Mouse (Mus musculus) stomach, embryonic 14.5 days (tissue): ENCODE data around the gene Ccdc30. TPM values are rescaled to one million over a fixed set of nuclear protein-coding genes. Genes with fewer than 3 reads are reported as not detected.

Experiments
- ATAC-seq: fragments of 200-750 bp; cut with Nextera tagmentation; 2 replicates; pipeline ENCODE4 v1.8.0; 2017; ENCODE audit warnings: low read depth, moderate TSS enrichment; ENCODE audit not compliant: insufficient number of reproducible peaks, insufficient read depth, low FRiP score
- H3K27ac ChIP-seq: fragments of 300-500 bp; sonication (generic); 2 replicates; pipeline ENCODE4 v1.5.1; 2014; ENCODE audit warnings: mild to moderate bottlenecking, low read length, moderate library complexity, mixed read lengths
- H3K27me3 ChIP-seq: fragments of 300-500 bp; sonication (generic); 2 replicates; pipeline ENCODE4 v1.6.1; 2014; ENCODE audit warnings: low read length, control low read depth, mixed read lengths; ENCODE audit not compliant: control insufficient read depth, insufficient read depth
- H3K36me3 ChIP-seq: fragments of 300-500 bp; sonication (generic); 2 replicates; pipeline ENCODE4 v1.6.1; 2014; ENCODE audit warnings: mild to moderate bottlenecking, control low read depth, low read length, moderate library complexity, mixed read lengths; ENCODE audit not compliant: control insufficient read depth, insufficient read depth
- H3K4me1 ChIP-seq: fragments of 300-500 bp; sonication (generic); 2 replicates; pipeline ENCODE4 v1.6.1; 2014; ENCODE audit warnings: low read length, control low read depth, mixed read lengths; ENCODE audit not compliant: control insufficient read depth, insufficient read depth
- H3K4me2 ChIP-seq: fragments of 300-500 bp; sonication (generic); replicated peaks from 2 replicates; pipeline ENCODE4 v1.6.1; 2014; ENCODE audit warnings: low read depth, low read length, control low read depth
- H3K4me3 ChIP-seq: fragments of 300-500 bp; sonication (generic); 2 replicates; pipeline ENCODE4 v1.5.1; 2014; ENCODE audit warnings: low read depth, low read length, control low read depth
- H3K9ac ChIP-seq: fragments of 300-500 bp; sonication (generic); replicated peaks from 2 replicates; pipeline ENCODE4 v1.6.1; 2014; ENCODE audit warnings: low read depth, mild to moderate bottlenecking, control low read depth, low read length, moderate library complexity, mixed read lengths
- H3K9me3 ChIP-seq: fragments of 300-500 bp; sonication (generic); 2 replicates; pipeline ENCODE4 v1.6.1; 2016; ENCODE audit warnings: low read depth, low read length, control low read depth; ENCODE audit not compliant: control insufficient read depth
- WGBS: fragments of 180-500 bp; shearing (Covaris S2); extraction: QIAGEN DNeasy Blood & Tissue Kit; methylation state at CpG from one replicate; pipeline ENCODE4 v1.1.7; 2014; 5-methylcytosine and 5-hydroxymethylcytosine counted together
- polyA plus RNA-seq: library from polyadenylated mRNA; unstranded; fragments of >200 nt; fragmentation: Nextera tagmentation; extraction: Ambion mirVana; gene quantifications from 2 replicates; pipeline ENCODE4 v1.2.1, GENCODE M21; 2014

The Ccdc30 gene
- polyA plus RNA-seq, 1 experiment from 2014 or later, result 3.5 TPM

GRCm38 (mm10) chr4:119362231-119362630, 53.1 kb downstream of the Ccdc30 start:
- no peak for ATAC-seq
- 81% methylated on average over 3 of the region's 3 CpGs for WGBS
- no peak overlapping the region for H3K9ac ChIP-seq
- no peaks in the 10 kb centered on the region for H3K9me3 ChIP-seq
- H3K4me2 ChIP-seq, result no peak overlapping the region
- no peak overlapping the region for H3K4me3 ChIP-seq
- H3K4me1 ChIP-seq, result no peaks in the 10 kb centered on the region; the same call in 1 of the 2 replicates
- no peaks in the 10 kb centered on the region for H3K27me3 ChIP-seq
- H3K36me3 ChIP-seq, result no peaks in the 10 kb centered on the region
- no peak overlapping the region for H3K27ac ChIP-seq

- H3K27ac ChIP-seq, result 0 out of 2 replicates have a peak overlapping the region, but pooled peaks have one; percentile 2
- 5% methylated on average over 30 of the region's 30 CpGs for WGBS
- ATAC-seq, result 0 out of 2 replicates have a peak, but pooled peaks have one; percentile 28
- peak overlapping the region; percentile 23; the same call in 1 of the 2 replicates for H3K9ac ChIP-seq
- no peaks in the 10 kb centered on the region for H3K36me3 ChIP-seq
- H3K4me3 ChIP-seq, result peak overlapping the region; percentile 20
- H3K9me3 ChIP-seq, result no peaks in the 10 kb centered on the region
- peak overlapping the region; percentile 35 for H3K4me2 ChIP-seq
- no peaks in the 10 kb centered on the region; the same call in 1 of the 2 replicates for H3K4me1 ChIP-seq
- no peaks in the 10 kb centered on the region for H3K27me3 ChIP-seq
These were observed 55.9 kb downstream of the Ccdc30 start for GRCm38 (mm10) chr4:119359196-119359971.

- no peak for ATAC-seq
- H3K27ac ChIP-seq, result no peak overlapping the region
These were observed 69.8 kb downstream of the Ccdc30 start for GRCm38 (mm10) chr4:119345508-119345907.

GRCm38 (mm10) chr4:119338861-119339361, 76.4 kb downstream of the Ccdc30 start:
- 4% methylated on average over 10 of the region's 10 CpGs for WGBS
- Histone ChIP-seq H3K36me3 (no peaks in the 10 kb centered on the region), H3K9me3 (no peaks in the 10 kb centered on the region), H3K27ac (no peak overlapping the region), H3K27me3 (no peaks in the 10 kb centered on the region), H3K4me2 (no peak overlapping the region), H3K4me3 (no peak overlapping the region), H3K9ac (no peak overlapping the region), H3K4me1 (no peaks in the 10 kb centered on the region)
- ATAC-seq, result peak; percentile 23; the same call in 1 of the 2 replicates

More at GRCm38 (mm10) chr4:119345508-119345907, 69.8 kb downstream of the Ccdc30 start:
- 91% methylated on average over 6 of the region's 6 CpGs for WGBS
- Histone ChIP-seq H3K4me1 (no peaks in the 10 kb centered on the region), H3K9me3 (no peaks in the 10 kb centered on the region), H3K27me3 (no peaks in the 10 kb centered on the region), H3K36me3 (no peaks in the 10 kb centered on the region), H3K9ac (no peak overlapping the region), H3K4me2 (no peak overlapping the region), H3K4me3 (no peak overlapping the region)

- no peaks in the 10 kb centered on the region for H3K4me1 ChIP-seq
- H3K9ac ChIP-seq, result no peak overlapping the region
- no peaks in the 10 kb centered on the region for H3K9me3 ChIP-seq
- H3K36me3 ChIP-seq, result no peaks in the 10 kb centered on the region
- H3K4me2 ChIP-seq, result no peak overlapping the region
- no peaks in the 10 kb centered on the region for H3K27me3 ChIP-seq
- WGBS, result 74% methylated on average over 4 of the region's 4 CpGs
- no peak for ATAC-seq
- no peak overlapping the region for H3K4me3 ChIP-seq
- no peak overlapping the region for H3K27ac ChIP-seq
These were observed 76.9 kb downstream of the Ccdc30 start for GRCm38 (mm10) chr4:119338422-119338821.

- H3K4me2 ChIP-seq, result no peak overlapping the region
- H3K27me3 ChIP-seq, result no peaks in the 10 kb centered on the region
- H3K9ac ChIP-seq, result no peak overlapping the region
- H3K27ac ChIP-seq, result no peak overlapping the region
- no peak for ATAC-seq
- WGBS, result 89% methylated on average over 6 of the region's 6 CpGs
- no peaks in the 10 kb centered on the region for H3K9me3 ChIP-seq
- H3K36me3 ChIP-seq, result no peaks in the 10 kb centered on the region
- H3K4me3 ChIP-seq, result no peak overlapping the region
- no peaks in the 10 kb centered on the region for H3K4me1 ChIP-seq
These were observed 81.8 kb downstream of the Ccdc30 start for GRCm38 (mm10) chr4:119333487-119333886.

GRCm38 (mm10) chr4:119320896-119321550, 94.3 kb downstream of the Ccdc30 start:
- Histone ChIP-seq H3K9ac (peak overlapping the region; percentile 38), H3K4me2 (peak overlapping the region; percentile 98), H3K4me1 (peaks cover 13% of the 10 kb centered on the region), H3K9me3 (no peaks in the 10 kb centered on the region), H3K27ac (peak overlapping the region; percentile 83; the same call in 1 of the 2 replicates), H3K4me3 (peak overlapping the region; percentile 75), H3K27me3 (no peaks in the 10 kb centered on the region), H3K36me3 (peaks cover 16% of the 10 kb centered on the region)
- WGBS, result 27% methylated on average over 10 of the region's 10 CpGs
- peak; percentile 34; the same call in 1 of the 2 replicates for ATAC-seq

GRCm38 (mm10) chr4:119320131-119320830, 95.0 kb downstream of the Ccdc30 start, which contains the start of gene Ppih:
Gene Ppih, minus strand, starts transcription at chr4:119320546.
- Histone ChIP-seq H3K9me3 (no peaks in the 10 kb centered on the region), H3K4me2 (peak within 1 kb of the TSS; percentile 98), H3K9ac (peak within 1 kb of the TSS; percentile 38), H3K36me3 (peaks cover 23% of the 10 kb centered on the region), H3K27me3 (no peaks in the 10 kb centered on the region), H3K4me3 (peak within 1 kb of the TSS; percentile 75), H3K4me1 (peaks cover 13% of the 10 kb centered on the region), H3K27ac (peak within 1 kb of the TSS; percentile 83)
- WGBS, result 1% methylated on average over 44 of the region's 44 CpGs
- ATAC-seq, result peak; percentile 96
